Mouse (Mus musculus) heart, adult 18-20 months (tissue): ENCODE measurements at regions not wholly inside any gene's neighbourhood (a gene's known extent, or its start where the extent isn't known, plus 50 kb on each side); places are given as distances from the start of the nearest gene placed in this dataset.

Experiments used
- DNase-seq, 2 experiments: peaks; one replicate each; pipeline ENCODE4 v3.0.0; 2021 to 2022; ENCODE audit warnings: mixed read lengths in 1 of 2

DNA sequence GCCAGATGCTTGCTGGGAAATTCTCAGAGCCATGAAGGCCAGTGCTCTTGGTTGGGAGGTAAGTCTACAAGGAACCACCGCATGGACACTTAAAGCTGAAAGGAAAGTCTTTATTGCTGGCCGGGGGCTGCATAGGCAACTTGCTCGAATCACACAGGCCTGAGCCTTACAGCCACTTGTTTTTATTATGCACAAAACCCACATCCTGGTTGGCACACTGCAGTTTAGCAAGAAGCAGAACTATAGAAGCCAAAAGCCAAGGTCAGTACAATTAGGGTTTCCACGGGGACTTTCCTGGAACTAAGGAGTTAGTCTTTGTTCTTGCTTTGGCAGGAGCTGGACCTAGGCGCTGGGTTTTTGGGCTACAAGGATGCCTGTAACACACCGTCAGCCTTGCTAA, 132.7 kb downstream of the Diras2 start:
- no peak for DNase-seq

GRCm38 (mm10) chr13:52399143-52399542, 131.9 kb downstream of the Diras2 start:
- no peak for DNase-seq

DNA sequence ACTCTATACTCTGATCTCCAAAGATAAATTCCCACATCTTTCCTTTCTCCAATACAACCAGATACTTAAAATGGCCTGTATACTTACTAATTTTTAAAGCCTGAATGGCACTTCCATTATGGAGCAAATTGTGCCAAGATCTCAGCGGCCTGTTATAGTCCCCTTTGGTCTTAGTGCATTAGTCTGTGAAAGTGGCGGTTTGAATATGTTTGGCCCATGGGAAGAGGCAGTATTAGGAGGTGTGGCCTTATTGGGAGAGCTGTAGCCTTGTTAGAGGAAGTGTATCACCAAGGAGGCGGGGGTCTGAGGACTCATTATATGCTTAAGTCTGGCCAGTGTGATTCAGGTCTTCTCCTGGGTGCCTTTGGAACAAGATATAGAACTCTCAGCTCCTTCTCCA, 127.3 kb downstream of the Diras2 start:
- no peak for DNase-seq

GRCm38 (mm10) chr13:52416301-52416700, 114.8 kb downstream of the Diras2 start:
- no peak for DNase-seq

DNA sequence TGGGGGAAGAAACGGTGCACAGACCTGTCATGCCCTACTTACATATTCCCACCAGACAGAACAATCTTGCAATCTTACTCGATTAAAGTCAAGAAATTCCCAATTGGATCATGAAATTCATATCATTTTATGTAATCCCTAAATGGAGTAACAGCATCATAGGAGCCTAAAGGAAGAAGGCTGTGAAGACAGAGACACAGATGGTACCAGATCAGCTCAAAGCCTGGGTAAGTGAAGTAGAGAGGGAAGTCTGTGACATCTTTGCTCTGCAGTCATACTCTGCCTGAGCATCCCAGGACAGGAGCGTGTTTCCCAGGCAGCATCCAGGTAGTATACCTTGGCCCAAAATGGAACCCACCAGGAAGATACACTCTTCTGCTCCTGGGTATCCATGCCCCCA, 108.6 kb downstream of the Diras2 start:
- no peak for DNase-seq

DNA sequence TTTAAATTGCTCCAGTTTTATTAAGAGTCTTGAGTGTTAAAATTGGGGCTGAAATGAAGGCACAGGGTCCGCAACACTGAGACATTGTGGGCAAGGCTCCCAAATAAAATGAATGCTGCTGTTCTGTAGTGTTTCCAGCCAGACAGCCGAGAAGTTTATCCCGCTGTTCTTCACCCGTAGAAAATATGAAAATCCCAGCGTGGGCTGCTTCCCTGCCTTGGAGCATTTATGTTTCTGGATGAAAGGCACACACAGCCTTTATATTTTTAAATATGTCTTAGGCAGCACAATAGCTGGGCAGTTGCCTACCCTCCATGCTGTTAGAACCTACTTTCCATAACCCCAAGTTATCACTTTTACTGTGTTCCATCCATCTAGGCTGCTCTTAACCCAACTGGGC, 102.6 kb downstream of the Diras2 start:
- DNase-seq = no peak

GRCm38 (mm10) chr13:52436756-52437155, 94.3 kb downstream of the Diras2 start:
- DNase-seq = no peak

DNA sequence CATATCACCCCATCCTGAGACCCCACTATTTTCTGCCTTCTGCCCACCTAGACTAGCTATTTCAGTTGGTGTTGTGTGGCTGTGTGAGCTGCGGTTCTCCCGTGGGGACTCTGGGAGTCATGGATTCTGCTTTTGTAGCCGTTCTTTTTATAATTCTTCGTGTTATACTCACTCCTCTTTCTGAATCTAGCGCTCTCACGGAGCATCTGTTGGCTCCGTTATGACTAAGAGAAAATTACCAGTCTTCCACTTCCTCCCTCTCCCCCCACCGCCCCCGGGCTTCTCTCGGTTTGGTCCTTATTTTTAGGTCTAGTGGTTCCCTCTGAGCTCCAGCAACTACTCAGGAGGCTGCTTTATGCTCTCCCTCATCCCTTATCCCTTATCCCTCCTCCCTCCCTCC, 85.6 kb downstream of the Diras2 start:
- DNase-seq = no peak

GRCm38 (mm10) chr13:52448902-52449301, 82.2 kb downstream of the Diras2 start:
- no peak for DNase-seq

DNA sequence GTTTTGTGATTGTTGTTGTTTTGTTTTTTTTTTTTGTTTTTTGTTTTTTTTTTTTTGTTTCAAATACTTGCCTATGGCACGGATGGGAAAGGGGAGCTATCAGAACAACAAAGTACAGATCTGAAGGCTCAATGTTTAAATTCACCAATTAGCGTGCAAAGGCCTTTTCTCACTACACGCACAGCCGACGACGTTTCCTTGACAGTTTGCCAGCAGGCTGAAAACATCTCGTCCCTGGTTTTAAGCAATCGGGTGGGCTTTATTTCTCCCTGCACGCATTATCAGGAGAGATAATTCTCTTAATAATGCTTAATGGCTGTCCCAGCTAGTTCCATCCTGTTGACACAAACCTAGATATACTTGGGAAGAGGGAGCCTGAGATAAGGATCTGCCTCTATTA, 79.6 kb downstream of the Diras2 start:
- no peak for DNase-seq

DNA sequence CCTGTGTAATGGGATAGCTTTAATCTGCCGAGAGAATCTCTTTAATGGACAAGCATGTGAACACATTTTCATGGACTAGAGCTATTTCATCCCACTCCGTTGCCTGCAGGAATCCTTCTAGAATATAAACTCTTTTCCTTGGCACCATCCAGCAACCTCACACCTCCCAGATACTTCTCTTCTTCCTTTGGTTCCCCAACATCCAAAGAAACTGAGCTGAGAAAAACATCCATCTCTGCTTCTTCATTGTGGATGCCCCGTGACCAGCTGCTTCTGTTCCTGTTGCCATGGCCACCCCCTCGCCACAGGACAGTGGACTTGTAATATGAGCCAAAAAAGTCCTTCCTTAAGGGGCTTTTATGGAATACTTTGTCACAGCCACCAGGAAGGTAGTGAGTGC, 78.8 kb downstream of the Diras2 start:
- no peak for DNase-seq
